Mouse (Mus musculus) midbrain, embryonic 11.5 days (tissue): ENCODE results near the gene Pmpca. TPM values are rescaled to one million over a fixed set of nuclear protein-coding genes. Genes with fewer than 3 reads are reported as not detected.

ENCODE experiments used
- ATAC-seq: fragments of 200-750 bp; cut with Nextera tagmentation; 2 replicates; pipeline ENCODE4 v1.8.0; 2017; ENCODE audit warnings: moderate TSS enrichment, moderate library complexity; ENCODE audit not compliant: low FRiP score
- DNase-seq: peaks from one replicate; pipeline ENCODE4 v3.0.0; 2015; ENCODE audit warnings: low spot score; ENCODE audit errors: missing footprints
- H3K27ac ChIP-seq: fragments of 300-500 bp; sonication (generic); 2 replicates; pipeline ENCODE4 v1.5.1; 2014; ENCODE audit warnings: low read depth, low read length
- H3K27me3 ChIP-seq: fragments of 300-500 bp; sonication (generic); 2 replicates; pipeline ENCODE4 v1.6.1; 2014; ENCODE audit warnings: mild to moderate bottlenecking, low read length, moderate library complexity, mixed read lengths; ENCODE audit not compliant: control insufficient read depth, insufficient read depth
- H3K36me3 ChIP-seq: fragments of 300-500 bp; sonication (generic); 2 replicates; pipeline ENCODE4 v1.6.1; 2014; ENCODE audit warnings: mild to moderate bottlenecking, low read length, moderate library complexity, mixed read lengths; ENCODE audit not compliant: control insufficient read depth, insufficient read depth
- H3K4me1 ChIP-seq: fragments of 300-500 bp; sonication (generic); 2 replicates; pipeline ENCODE4 v1.6.1; 2014; ENCODE audit warnings: low read length; ENCODE audit not compliant: control insufficient read depth, insufficient read depth
- H3K4me2 ChIP-seq: fragments of 300-500 bp; sonication (generic); 2 replicates; pipeline ENCODE4 v1.6.1; 2014; ENCODE audit warnings: mild to moderate bottlenecking, moderate library complexity
- H3K4me3 ChIP-seq: fragments of 300-500 bp; sonication (generic); 2 replicates; pipeline ENCODE4 v1.5.1; 2014; ENCODE audit warnings: low read depth, low read length
- H3K9ac ChIP-seq: fragments of 300-500 bp; sonication (generic); 2 replicates; pipeline ENCODE4 v1.6.1; 2014; ENCODE audit warnings: low read length
- H3K9me3 ChIP-seq: fragments of 300-500 bp; sonication (generic); 2 replicates; pipeline ENCODE4 v1.6.1; 2016; ENCODE audit warnings: low read length; ENCODE audit not compliant: control insufficient read depth
- WGBS: fragments of 180-500 bp; shearing (Covaris S2); extraction: QIAGEN DNeasy Blood & Tissue Kit; methylation state at CpG from one replicate; pipeline ENCODE4 v1.1.7; 2014; 5-methylcytosine and 5-hydroxymethylcytosine counted together
- polyA plus RNA-seq: library from polyadenylated mRNA; unstranded; fragments of >200 nt; fragmentation: Nextera tagmentation; extraction: Ambion mirVana; gene quantifications from 2 replicates; pipeline ENCODE4 v1.2.1, GENCODE M21; 2014

The Pmpca gene
- polyA plus RNA-seq, 1 experiment from 2014 or later, result 110 TPM

DNA sequence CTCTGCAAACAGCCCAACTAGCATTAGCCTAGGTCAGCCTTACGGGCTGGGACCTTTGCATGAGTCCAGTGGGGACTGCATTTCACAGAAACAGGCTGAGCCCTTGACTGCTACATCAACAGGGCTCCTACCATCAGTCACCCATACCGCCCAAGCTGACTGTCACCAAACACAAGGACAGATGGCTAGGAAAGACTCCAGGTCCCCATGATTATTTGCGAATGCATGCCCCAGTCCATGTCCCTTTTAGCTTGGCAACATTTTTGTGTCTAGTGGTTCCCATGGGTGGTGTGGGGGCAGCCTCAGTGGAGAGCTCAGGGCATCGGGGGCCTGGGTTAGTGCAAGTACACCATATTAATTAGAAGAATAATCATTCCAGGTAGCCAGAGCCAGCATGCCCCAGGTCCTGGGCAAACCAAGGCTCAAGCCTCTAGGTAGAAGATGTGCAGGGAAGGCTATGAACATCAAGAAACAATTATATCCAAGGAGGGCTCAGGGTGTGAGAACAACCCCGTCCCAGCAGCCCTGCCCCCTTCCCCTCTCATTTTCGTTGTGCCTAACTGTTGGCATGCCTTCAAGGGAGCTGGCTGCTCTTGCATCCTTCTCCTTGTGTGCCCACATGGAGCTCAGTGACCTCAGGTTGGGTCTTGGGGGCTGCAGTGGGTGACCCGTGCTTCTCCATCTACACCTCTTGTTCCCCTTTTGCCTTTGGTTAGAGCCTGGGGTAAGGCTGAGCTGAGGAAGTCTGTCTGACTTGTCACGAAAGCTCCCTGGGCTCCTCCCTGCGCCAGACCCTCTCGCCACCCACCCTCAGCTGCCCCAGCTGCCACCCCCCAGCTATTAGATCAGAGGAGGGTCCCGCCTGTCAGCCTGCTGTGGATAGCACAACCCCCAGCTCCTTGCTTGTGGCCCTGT is 35.8 kb upstream of the Pmpca start:
- peak overlapping the region; percentile 87 for H3K4me3 ChIP-seq
- DNase-seq, result peak; percentile 62
- 93% methylated on average over 11 of the region's 11 CpGs for WGBS
- no peaks in the 10 kb centered on the region; the same call in 1 of the 2 replicates for H3K36me3 ChIP-seq
- peaks cover 15% of the 10 kb centered on the region for H3K4me1 ChIP-seq
- no peaks in the 10 kb centered on the region for H3K27me3 ChIP-seq
- H3K9me3 ChIP-seq, result no peaks in the 10 kb centered on the region
- no peak overlapping the region for H3K27ac ChIP-seq
- peak overlapping the region; percentile 96 for H3K9ac ChIP-seq
- H3K4me2 ChIP-seq, result peak overlapping the region; percentile 83
- no peak for ATAC-seq

DNA sequence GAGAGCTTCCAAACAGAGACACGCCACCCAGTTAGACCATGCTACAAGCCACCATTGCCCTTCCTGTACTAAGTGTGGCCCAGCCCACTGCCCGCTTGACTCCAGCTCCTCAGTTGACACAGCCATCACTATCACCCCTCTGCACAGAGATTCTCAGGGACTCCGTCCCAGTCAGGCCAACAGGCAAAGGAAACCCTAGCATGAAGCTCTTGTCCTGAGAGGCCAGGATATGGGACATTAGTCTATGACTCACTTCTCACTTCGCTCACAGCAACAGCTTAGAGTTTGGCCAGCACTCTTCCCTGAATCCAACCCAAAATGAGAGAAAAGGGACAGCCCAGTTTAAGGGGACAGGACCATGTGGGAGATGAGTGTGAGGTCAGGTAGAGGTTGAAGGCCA is 34.7 kb upstream of the Pmpca start:
- Histone ChIP-seq H3K9me3 (no peaks in the 10 kb centered on the region), H3K27ac (no peak overlapping the region), H3K4me1 (peaks cover 15% of the 10 kb centered on the region), H3K27me3 (no peaks in the 10 kb centered on the region), H3K36me3 (no peaks in the 10 kb centered on the region), H3K4me3 (no peak overlapping the region), H3K9ac (no peak overlapping the region), H3K4me2 (no peak overlapping the region)
- ATAC-seq (no peak), DNase-seq (no peak)
- WGBS, result 89% methylated on average over 4 of the region's 4 CpGs

- Histone ChIP-seq H3K27ac (no peak overlapping the region), H3K4me1 (peaks cover 7% of the 10 kb centered on the region), H3K4me2 (no peak overlapping the region), H3K36me3 (no peaks in the 10 kb centered on the region), H3K9ac (no peak overlapping the region), H3K27me3 (no peaks in the 10 kb centered on the region), H3K4me3 (no peak overlapping the region), H3K9me3 (no peaks in the 10 kb centered on the region)
- ATAC-seq, result no peak
- no peak for DNase-seq
- WGBS, result 83% methylated on average over 4 of the region's 4 CpGs
Measured at GRCm38 (mm10) chr2:26356231-26356630, 32.9 kb upstream of the Pmpca start.

DNA sequence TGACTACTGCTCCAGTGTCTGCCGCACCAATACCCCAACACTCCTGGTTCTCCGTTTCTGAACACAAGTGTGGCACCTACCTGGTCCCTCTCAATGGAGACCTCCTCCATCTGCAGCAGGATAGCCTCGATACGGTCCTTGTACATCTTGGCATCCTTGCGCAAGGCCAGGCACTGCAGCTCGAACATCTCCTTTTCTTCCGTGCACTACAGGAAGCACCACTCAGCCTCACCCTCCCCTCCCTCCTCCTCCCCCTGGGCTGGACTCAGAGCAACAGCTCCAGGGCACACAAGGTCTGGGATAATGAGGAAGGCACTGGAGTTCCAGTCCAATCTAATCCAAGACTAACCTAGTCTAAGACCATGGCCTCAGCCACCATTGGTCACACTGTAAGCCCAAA is 32.5 kb upstream of the Pmpca start:
- no peaks in the 10 kb centered on the region for H3K36me3 ChIP-seq
- H3K9ac ChIP-seq, result no peak overlapping the region
- WGBS, result 81% methylated on average over 7 of the region's 7 CpGs
- DNase-seq, result peak; percentile 71
- no peak overlapping the region for H3K4me3 ChIP-seq
- H3K27ac ChIP-seq, result no peak overlapping the region
- no peaks in the 10 kb centered on the region for H3K9me3 ChIP-seq
- no peak overlapping the region for H3K4me2 ChIP-seq
- no peak for ATAC-seq
- H3K27me3 ChIP-seq, result no peaks in the 10 kb centered on the region
- H3K4me1 ChIP-seq, result peaks cover 7% of the 10 kb centered on the region

GRCm38 (mm10) chr2:26357484-26357883 is 31.7 kb upstream of the Pmpca start:
- no peak overlapping the region for H3K9ac ChIP-seq
- no peak overlapping the region for H3K4me2 ChIP-seq
- no peak overlapping the region for H3K4me3 ChIP-seq
- DNase-seq, result no peak
- no peak overlapping the region for H3K27ac ChIP-seq
- H3K9me3 ChIP-seq, result no peaks in the 10 kb centered on the region
- peaks cover 6% of the 10 kb centered on the region for H3K4me1 ChIP-seq
- no peaks in the 10 kb centered on the region for H3K27me3 ChIP-seq
- ATAC-seq, result no peak
- WGBS, result 45% methylated on average over 15 of the region's 15 CpGs
- H3K36me3 ChIP-seq, result no peaks in the 10 kb centered on the region

- H3K4me1 ChIP-seq, result no peaks in the 10 kb centered on the region
- H3K27ac ChIP-seq, result no peak overlapping the region
- no peak overlapping the region for H3K4me3 ChIP-seq
- ATAC-seq (no peak), DNase-seq (no peak)
- no peaks in the 10 kb centered on the region for H3K27me3 ChIP-seq
- H3K9ac ChIP-seq, result no peak overlapping the region; the same call in 1 of the 2 replicates
- no peaks in the 10 kb centered on the region for H3K9me3 ChIP-seq
- H3K36me3 ChIP-seq, result no peaks in the 10 kb centered on the region
- WGBS, result 84% methylated on average over 13 of the region's 13 CpGs
- H3K4me2 ChIP-seq, result no peak overlapping the region
Measured at GRCm38 (mm10) chr2:26358667-26359320, 30.3 kb upstream of the Pmpca start.

GRCm38 (mm10) chr2:26359983-26360382 is 29.2 kb upstream of the Pmpca start:
- H3K4me1 ChIP-seq, result no peaks in the 10 kb centered on the region
- H3K36me3 ChIP-seq, result no peaks in the 10 kb centered on the region; the same call in 1 of the 2 replicates
- WGBS, result 92% methylated on average over 6 of the region's 6 CpGs
- H3K9me3 ChIP-seq, result no peaks in the 10 kb centered on the region
- H3K27me3 ChIP-seq, result no peaks in the 10 kb centered on the region
- ATAC-seq (no peak), DNase-seq (no peak)
- no peak overlapping the region for H3K4me2 ChIP-seq
- no peak overlapping the region for H3K9ac ChIP-seq
- H3K4me3 ChIP-seq, result no peak overlapping the region
- no peak overlapping the region for H3K27ac ChIP-seq

- H3K9me3 ChIP-seq, result no peaks in the 10 kb centered on the region
- DNase-seq (no peak), ATAC-seq (no peak)
- no peak within 1 kb of the TSS for H3K4me2 ChIP-seq
- no peak within 1 kb of the TSS for H3K27ac ChIP-seq
- H3K4me1 ChIP-seq, result no peaks in the 10 kb centered on the region
- no peaks in the 10 kb centered on the region for H3K27me3 ChIP-seq
- H3K9ac ChIP-seq, result no peak within 1 kb of the TSS
- 54% methylated on average over 3 of the region's 3 CpGs for WGBS
- no peak within 1 kb of the TSS for H3K4me3 ChIP-seq
- H3K36me3 ChIP-seq, result peaks cover 6% of the 10 kb centered on the region; the same call in 1 of the 2 replicates
Measured at GRCm38 (mm10) chr2:26360772-26361171, 28.4 kb upstream of the Pmpca start, which contains the start of gene Card9. TSS of gene Card9 (minus strand) at chr2:26360918.

GRCm38 (mm10) chr2:26362991-26363390 is 26.1 kb upstream of the Pmpca start:
- Histone ChIP-seq H3K36me3 (peaks cover 23% of the 10 kb centered on the region), H3K9me3 (no peaks in the 10 kb centered on the region), H3K4me3 (no peak overlapping the region), H3K27ac (no peak overlapping the region), H3K27me3 (no peaks in the 10 kb centered on the region), H3K4me2 (no peak overlapping the region), H3K4me1 (no peaks in the 10 kb centered on the region), H3K9ac (no peak overlapping the region)
- 85% methylated on average over 5 of the region's 5 CpGs for WGBS
- ATAC-seq, result no peak
- DNase-seq, result no peak
